Mouse (Mus musculus) Muller cell, postnatal 12 days (primary cell): ENCODE results near the gene Stx19.

Experiments used
- DNase-seq: peaks from one replicate; pipeline ENCODE4 v3.0.0-alpha.2; 2015; ENCODE audit errors: inconsistent ontology term

Gene Stx19

GRCm38 (mm10) chr16:62852464-62853252 lies 38.2 kb downstream of the Stx19 start:
- DNase-seq = no peak

- peak; percentile 29 for DNase-seq
These were observed 39.2 kb downstream of the Stx19 start for GRCm38 (mm10) chr16:62853611-62854126.

- peak; percentile 82 for DNase-seq
These were observed 40.0 kb downstream of the Stx19 start, which contains the start of gene Pros1 for GRCm38 (mm10) chr16:62854191-62855068. Pros1 (plus strand) TSS chr16:62854307.

GRCm38 (mm10) chr16:62855385-62855784 lies 40.9 kb downstream of the Stx19 start:
- no peak for DNase-seq

- DNase-seq = no peak
These were observed 41.8 kb downstream of the Stx19 start for GRCm38 (mm10) chr16:62856273-62856672.

GRCm38 (mm10) chr16:62857498-62857897 lies 43.0 kb downstream of the Stx19 start:
- no peak for DNase-seq

- DNase-seq = peak; percentile 43
These were observed 43.5 kb downstream of the Stx19 start for GRCm38 (mm10) chr16:62858018-62858417.

GRCm38 (mm10) chr16:62860140-62860539 lies 45.7 kb downstream of the Stx19 start:
- no peak for DNase-seq

GRCm38 (mm10) chr16:62861455-62861854 lies 47.0 kb downstream of the Stx19 start:
- peak; percentile 8 for DNase-seq

GRCm38 (mm10) chr16:62872688-62873117 lies 58.2 kb downstream of the Stx19 start:
- peak; percentile 81 for DNase-seq

GRCm38 (mm10) chr16:62873180-62873579 lies 58.7 kb downstream of the Stx19 start:
- no peak for DNase-seq
